Mouse (Mus musculus) spleen, adult 18-20 months (tissue): Measurements from ENCODE around the gene Tlcd1.
"Not testable (repeated sequence)": the region's sequence is repeated elsewhere in the genome, so short reads cannot be mapped to it uniquely, and the experiment has no call there.

Source experiments
- DNase-seq, 2 experiments: peaks; one replicate each; pipeline ENCODE4 v3.0.0; 2022; ENCODE audit warnings: mixed read lengths in 2 of 2

Gene Tlcd1

DNA sequence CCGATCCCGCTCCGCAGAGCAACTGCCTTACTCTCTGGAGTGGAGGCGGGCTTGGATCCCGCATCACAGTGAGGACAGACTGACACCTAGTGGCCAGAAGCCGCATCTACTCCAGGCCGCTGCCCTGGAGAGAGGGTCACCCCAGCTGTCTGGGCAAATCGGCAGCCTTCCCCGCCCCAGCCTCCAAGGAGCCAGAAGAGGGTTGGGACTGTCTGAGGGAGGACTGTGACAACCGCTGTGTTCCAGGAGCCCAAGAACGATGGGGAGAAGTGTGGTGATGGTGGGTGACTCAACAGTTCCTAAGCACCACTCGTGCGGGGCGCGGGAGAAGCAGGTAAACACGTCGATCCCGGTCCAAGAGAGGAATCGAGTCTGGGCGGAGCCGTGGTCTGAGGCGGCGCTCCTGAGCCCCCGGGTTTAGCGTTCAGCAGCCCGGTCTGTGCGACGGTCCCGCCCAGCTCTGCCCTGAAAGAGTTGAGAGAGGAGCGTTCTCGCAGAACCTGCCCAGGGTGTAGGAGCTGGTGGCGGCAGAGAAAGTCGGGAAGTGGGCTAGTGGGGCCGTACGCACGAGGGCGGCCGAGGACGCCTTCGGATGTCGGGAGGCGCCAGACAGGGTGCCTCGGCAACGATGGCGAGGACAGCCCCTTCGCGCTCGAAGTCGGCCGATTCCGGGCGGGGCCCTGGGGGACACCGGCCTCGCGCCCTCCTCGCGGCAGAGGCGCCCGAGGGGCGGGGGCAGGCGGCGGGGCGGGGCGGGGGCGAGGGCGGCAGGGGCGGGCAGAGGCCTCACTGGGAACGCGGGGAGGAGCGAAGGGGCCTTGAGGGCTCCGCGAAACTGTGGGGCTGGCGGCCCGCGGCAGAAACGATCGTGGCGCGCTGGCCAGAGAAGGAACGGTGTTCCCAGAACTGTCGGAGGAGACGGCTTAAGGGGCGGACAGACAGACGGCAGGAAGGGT is 1.7 kb downstream of the Tlcd1 start:
- DNase-seq, result peak; percentile 84 to 91

DNA sequence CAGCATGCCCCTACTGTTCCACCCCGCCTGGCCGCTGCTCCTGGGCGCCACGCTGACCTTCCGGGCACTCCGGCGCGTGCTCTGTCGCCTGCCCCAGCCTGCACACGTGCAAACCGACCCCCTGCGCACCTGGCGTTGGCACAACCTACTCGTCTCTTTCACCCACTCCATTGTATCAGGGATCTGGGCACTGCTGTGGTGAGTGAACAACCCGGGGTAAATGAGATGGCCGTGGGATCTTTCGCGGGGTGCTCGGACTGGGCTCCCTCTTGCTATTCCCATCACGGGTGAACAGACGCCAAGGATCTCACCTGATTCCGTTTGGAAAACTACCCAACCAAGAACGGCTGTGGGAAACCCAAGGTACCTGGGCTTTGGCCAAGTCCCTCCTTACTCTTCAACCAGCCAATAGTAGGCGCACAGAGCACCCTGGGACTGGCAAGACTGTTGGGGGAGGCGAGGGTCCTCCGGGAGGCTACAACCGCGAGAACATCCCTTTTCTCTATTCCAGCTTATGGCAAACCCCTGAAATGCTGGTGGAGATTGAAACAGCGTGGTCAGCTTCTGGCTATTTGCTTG is 2.4 kb downstream of the Tlcd1 start:
- no peak for DNase-seq

DNA sequence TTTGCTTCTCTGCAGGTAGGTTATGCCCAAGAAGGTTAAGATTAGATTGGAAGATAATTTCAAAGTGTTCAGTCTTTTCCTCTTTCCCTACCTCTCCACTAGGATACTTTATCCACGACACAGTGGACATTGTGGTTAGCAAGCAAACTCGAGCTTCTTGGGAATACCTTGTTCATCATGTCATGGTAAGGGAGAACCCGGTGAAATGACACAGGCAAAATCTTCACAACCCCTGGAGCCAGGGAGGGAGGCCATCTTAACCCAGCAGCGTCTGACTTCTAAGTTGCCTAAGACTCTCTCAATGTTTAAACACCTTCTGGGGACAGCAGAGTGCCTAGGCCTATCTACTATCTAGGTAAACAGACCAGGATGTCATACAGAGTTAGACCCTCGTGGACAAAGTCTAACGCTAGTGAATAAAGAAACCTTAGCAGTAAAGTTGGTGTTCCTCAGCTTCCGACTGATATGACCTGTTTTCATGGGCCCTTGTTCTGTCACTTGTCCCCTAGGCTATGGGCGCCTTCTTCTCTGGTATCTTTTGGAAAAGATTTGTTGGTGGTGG is 3.0 kb downstream of the Tlcd1 start:
- DNase-seq, result no peak

DNA sequence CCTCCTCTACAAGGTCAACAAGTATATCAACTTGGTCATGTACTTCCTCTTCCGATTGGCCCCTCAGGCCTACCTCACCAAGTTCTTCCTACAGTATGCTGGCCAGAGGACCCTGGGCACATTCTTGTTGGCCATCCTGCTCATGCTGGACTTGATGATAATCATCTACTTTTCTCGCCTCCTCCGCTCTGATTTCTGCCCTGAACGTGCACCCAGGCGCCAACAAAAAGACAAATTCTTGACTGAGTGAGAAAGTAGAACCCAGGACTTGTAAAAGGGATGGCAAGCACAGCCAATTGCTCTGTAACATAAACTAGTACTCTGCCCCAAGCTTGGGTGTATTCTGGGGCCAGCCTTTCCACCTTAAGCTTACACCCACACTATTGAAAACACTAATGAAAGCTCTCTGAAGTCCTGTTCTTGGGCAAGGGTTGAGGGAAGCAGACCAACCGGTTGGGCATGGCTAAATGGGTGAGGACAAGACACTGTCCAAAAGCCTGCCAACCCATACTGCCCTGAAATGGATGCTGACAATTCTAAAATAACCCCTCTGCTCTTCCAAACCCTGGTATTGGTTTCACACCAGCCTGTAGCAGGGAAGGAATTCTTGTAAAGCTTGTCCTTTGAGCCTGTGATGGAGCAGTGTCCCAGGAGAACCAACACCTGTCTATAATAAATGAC is 3.7 kb downstream of the Tlcd1 start:
- DNase-seq, result no peak

DNA sequence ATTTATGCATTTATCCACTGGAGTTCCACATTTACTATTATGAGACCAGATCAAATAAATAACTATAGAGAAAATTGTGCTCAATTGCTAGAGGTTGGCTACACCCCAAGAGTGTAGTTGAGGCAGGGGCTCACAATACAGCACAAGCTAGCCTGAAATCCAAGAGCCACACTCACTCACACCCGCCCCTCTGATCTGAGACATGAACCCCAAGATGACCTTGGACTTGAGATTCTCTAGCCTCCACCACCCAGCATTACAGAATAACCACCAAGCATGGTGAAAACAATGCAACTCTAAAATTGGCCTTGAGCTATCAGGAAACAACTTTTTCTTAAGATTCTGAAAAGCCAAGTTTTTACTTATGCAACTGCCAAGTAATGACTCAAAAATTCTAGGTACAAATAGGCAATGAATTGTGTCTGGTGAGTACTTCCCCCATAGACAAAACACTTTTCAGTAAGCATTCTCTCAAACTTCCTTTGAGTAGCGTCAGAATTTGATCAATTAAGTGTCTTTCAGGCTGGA is 5.4 kb downstream of the Tlcd1 start:
- no peak for DNase-seq

DNA sequence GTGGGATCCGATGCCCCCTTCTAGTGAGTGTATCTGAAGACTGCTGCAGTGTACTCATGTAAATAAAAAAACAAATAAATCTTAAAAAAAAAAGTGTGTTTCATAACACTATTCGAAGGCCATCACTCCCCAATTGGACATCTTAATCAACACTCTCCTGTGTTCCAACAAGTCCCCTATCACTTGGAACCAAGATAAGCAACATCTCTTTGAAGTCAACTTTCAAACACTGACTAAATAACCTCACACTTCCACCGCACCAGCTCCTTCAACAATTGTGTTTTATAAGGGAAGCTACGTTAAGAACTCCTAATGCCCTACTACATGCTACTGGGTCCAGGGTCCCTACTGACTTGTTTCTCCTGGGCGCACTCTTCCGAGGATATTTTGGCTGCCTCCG is 5.9 kb downstream of the Tlcd1 start:
- DNase-seq, result no peak

DNA sequence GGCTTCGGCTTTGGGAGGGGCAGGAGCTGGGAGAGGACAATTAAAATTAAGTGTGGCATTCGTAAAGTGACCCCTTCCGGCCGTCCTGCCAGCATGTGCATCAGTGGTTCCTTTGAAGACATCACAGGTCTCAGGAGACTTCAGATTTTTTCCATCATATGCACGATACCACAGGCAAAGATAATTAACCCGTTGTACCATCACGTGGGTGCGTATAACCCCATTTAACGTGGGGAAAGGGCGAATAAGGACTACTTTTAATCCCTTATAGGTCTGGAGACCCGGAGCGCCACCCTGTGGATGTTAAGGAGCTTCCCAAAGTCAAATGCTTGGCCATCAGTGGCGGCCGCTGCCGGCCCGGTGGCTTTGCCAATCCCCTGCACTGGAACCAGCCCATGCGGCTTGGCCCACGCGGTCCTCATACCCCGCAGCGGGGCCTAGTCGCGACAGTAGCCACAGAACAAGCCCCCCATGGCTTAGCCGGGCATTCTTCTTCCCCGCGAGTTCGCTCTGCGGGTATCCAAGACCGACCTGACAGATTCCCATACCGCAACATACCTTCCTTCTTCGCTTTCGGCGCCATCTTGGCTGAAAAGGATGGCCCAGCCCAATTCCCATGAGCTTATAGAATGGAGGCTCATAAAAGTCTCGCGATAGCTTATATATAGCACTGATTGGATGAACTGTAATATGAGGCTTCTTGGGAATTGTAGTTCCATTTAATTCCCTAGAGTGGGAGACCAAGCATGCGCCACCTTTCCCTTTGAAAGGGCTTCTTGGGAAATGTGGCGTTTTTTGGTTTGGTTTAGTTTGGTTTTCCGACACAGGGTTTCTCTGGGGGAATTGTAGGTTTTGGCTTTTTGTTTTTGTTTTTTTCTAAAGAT is 6.7 kb downstream of the Tlcd1 start, which contains the start of gene Rpl23a:
Rpl23a (minus strand) TSS at position 624 of the 884 bp plus-strand sequence.
- peak; percentile 61 to 68 for DNase-seq

DNA sequence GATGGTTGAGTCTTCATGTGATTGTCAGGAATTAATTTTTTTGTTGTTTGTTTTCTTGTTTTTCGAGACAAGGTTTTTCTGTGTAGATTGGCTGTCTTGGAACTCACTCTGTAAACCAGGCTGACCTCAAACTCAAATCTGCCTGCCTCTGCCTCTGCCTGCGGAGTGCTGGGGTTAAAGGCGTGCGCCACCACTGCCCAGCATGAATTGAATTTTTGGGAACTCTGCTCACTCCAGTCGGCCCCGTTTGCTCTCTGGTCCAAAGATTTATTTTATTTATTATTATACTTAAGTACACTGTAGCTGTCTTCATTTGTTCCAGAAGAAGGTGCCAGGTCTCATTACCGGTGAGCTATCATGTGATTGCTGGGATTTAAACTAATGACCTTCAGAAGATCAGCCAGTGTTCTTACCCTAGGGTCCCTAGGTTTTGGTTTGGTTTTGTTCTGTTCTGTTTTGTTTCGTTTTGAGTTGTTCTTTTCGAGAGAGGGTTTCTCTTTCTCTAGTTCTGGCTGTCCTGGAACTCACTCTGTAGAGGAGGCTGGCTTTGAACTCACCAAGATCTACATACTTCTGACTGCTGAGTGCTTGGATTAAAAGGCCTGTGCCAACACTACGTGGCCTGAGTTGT is 7.5 kb downstream of the Tlcd1 start:
- DNase-seq, result no peak

DNA sequence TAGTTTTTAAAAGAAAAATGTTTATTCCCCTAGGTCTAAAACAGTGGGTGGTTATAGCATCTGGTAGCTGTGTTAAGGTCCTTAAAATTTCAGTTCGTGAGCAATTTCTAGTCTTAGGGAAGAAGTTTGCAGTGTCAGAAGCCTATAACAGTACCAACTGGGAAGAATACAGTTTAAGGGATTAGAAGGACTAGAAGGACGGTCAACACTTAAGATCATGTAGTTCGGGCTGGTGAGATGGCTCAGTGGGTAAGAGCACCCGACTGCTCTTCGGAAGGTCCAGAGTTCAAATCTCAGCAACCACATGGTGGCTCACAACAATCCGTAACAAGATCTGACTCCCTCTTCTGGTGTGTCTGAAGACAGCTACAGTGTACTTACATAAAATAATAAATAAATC is 8.2 kb downstream of the Tlcd1 start:
- not testable (repeated sequence) for DNase-seq

DNA sequence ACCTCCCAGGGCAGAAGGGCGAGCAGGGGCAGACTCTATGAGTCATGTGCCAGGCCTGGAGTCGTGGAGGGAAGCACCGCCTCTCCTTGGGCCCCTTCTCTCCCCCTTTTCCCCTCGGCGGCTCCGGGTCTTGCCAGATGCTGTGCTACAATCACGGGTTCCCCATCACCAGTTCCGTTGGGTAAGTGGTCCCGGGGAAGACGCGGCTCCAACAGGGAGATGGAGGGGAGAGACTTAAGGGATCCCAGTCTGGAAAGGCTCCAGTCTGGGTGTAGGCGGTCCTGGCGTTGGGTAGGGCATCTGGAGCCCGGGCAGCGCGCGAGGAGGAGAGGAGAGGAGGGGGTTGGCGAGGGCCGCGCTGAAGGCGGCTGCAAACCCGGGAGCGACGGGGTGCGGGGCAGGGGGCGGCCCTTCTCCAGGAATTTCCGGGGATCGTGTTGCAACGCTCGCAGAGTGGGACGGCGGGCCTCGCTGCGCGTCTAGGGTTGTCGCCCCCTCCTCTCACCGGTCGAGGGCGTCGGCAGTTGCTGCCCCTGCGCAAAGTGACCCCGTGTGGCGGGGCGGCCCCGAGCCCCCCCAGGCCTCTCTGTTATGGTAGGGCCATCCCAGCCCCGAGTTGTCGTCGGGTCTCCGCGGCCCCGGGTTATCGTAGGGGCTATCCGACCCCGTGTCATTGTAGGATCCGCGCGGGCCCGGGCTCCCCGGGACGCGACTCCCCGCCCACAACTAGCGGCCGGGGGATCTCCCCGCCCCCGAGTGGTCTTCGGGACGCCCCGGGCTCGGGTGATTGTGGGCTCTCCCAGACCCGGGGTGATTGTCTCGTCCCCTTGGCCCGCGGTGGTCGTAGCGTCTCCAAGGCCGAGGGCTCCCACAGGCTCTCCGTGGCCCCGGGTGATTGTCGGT is 12.1 kb downstream of the Tlcd1 start, which contains the start of gene Rab34:
Rab34 (plus strand) TSS at position 100 of the 903 bp plus-strand sequence.
- no peak for DNase-seq

DNA sequence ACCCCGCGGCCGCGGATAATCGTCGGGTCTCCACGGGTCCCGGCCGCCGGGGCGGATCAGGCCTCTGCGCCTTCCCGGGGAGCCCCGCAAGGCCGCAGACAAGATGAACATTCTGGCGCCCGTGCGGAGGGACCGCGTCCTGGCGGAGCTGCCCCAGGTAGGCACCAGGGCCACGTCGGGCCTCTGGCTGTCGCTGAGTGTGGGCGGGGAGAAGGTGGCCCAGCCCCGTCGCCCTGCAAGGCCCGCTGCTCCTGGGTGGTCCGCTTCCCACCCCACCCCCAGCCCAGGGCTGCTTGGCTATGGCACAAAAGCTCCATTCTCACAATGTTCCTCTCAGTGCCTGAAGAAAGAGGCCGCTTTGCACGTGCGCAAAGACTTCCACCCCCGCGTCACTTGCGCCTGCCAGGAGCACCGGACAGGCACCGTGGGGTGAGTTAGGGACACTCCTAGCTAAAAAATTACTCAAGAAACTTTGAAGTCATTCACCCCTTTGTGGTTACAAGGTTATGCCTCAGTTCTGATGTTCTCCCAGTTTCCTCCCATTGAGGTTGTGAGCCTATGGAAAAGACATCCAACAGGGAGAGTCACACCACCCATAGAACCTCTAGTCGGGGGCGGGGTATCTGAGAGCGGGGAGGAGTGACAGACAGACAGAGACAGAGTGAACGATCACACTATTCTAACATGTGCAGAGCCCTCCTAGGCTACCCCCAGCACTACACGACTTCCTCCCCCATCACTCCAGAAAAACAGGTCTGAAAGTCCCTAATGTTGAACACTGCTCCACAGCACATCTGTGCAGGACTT is 12.9 kb downstream of the Tlcd1 start:
- DNase-seq, result peak in 1 of 2 experiments; percentile 27

DNA sequence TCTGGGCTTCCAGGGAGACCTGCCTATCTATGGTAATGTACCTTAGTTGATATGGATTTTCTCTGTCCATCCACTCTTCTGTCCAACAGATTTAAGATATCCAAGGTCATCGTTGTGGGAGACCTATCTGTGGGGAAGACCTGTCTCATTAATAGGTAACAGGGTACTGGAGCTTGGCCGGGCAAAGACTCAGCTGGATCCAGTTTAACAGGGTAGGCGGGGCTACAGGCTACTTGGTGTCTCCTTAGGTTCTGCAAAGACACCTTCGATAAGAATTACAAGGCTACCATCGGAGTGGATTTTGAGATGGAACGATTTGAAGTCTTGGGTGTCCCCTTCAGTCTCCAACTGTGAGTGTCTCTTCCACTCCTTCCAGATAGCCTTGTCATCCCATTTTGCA is 13.5 kb downstream of the Tlcd1 start:
- no peak for DNase-seq

DNA sequence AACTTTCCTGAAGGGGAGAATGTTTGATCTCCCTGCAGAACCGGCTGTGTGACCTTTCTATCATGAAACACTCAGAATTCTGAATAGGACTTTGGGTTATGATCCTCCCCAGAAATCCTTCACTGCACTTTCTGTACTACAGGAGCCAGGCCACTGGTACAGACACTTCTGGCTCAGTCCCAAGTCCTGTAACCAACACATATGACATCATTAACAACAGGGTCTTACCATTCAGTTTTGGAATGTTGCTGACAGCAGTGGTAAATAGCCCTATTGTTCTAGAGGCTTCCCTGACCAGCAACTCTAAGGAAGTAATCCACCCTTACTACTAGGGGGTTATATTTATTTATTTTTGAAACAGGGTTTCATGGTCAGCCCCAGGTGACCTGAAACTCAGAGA is 16.6 kb downstream of the Tlcd1 start, which contains the start of gene Proca1:
Proca1 (plus strand) TSS at position 280 of the 400 bp plus-strand sequence.
- no peak for DNase-seq

DNA sequence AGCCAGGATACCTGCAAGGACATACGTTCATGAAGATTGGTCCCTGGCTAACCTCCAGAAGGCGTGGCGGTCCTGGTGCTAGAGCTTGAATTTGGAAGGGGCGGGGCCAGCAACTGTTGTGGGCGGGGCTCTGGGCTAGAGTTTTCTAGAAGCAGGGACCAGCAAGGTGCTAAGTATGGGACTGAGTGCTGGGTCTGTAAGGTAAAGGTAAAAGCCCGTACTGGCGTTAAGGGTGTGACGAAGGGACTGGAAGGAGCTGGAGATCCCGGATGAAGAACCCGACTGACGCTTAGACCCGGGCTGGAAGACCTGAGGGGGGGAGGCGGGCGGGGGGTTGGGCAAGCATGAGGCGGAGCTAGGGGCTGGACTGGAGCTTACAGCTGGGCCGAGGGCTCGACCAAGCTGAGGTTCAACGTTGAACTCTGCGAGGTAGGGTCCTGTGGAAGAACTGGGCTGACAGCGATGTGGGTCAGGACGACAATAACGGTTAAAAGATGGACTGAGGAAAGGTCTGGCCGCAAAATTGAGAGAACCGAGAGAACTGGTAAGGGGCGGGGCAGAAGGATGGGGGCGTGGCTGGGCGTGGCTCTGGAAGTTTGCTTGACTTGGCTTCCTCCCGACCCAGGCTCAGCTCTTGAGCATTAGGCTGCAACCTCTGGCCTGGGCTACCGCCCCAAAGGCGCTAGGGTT is 18.0 kb downstream of the Tlcd1 start:
- peak; percentile 60 to 81 for DNase-seq

DNA sequence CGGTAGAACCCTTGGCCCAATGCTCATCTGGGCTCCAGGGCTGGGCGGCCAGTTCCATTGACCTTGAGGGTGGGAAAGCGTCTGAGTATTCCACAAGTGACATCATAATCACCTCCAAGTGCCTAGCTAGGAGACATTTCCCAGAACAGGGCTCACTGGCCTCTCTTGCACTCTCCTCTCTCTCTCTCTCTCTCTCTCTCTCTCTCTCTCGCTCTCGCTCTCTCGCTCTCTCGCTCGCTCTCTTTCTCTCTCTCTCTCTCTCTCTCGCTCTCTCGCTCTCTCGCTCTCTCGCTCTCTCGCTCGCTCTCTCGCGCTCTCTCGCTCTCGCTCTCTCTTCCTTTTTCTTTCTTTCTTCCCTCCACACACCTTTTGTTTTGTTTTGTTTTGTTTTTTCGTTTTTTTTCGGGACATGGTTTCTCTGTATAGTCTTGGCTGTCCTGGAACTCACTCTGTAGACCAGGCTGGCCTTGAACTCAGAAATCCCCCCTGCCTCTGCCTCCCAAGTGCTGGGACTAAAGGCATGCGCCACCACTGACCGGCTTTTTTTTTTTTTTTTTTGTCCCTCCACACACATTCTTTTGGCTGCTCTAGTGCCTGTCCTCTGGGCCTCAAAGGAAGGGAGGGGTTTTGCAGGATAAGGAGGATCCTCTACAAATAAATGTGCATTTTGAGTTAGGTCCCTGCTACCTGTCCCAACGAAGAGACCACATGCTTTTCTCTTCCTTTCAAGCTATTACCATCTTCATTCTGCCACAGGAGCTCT is 18.8 kb downstream of the Tlcd1 start:
- DNase-seq, result no peak

DNA sequence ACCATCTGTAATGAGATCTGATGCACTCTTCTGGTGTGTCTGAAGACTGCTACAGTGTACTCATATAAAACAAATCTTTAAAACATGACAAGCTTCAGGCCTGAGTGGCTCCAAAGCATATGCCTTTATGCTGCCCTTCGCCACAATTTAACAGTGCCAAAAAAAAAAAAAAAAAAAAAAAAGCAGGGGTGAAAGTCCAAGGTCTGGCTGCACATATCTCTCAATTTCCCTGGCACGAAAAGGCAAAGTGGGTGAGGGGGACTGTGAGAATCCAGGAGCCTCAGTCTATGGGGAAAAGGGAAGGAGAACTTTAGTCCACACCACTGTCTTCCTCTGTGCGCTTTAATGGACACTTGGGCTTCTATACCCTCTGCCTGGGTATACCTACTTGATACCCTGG is 25.9 kb downstream of the Tlcd1 start:
- DNase-seq, result no peak

DNA sequence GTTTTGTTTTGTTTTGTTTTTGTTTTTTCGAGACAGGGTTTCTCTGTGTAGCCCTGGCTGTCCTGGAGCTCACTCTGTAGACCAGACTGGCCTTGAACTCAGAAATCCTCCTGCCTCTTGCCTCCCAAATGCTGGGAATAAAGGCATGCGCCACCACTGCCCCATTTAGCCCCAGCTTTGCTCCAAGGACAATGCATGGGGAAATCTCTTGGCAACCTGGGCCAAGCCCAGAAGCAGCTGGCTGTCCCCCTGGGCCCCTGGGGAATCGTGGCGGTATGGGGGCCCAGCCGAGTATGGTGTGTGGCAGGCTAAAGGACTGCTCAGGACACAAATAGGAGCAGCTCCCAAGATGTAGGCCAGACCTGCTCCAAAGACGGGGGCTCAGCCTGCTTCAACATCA is 27.8 kb downstream of the Tlcd1 start:
- DNase-seq, result no peak
